Mouse (Mus musculus): ENCODE results near the gene Sgip1. TPM values are rescaled to one million over a fixed set of nuclear protein-coding genes. Genes with fewer than 3 reads are reported as not detected.

The Sgip1 gene
- total RNA-seq, 2 experiments from 2014 or later = 4.2 to 5.3 TPM

GRCm38 (mm10) chr4:102773841-102774240, 32.7 kb downstream of the Sgip1 start:
- ATAC-seq (replicated peaks; ENCODE audit: poor library complexity) = no peak

- ATAC-seq (replicated peaks; ENCODE audit: poor library complexity) = no peak
Observed at GRCm38 (mm10) chr4:102774549-102774948, 33.5 kb downstream of the Sgip1 start.

- ATAC-seq (replicated peaks; ENCODE audit: poor library complexity) = no peak
Observed at GRCm38 (mm10) chr4:102775596-102776270, 34.6 kb downstream of the Sgip1 start.

GRCm38 (mm10) chr4:102779902-102780301, 38.8 kb downstream of the Sgip1 start:
- no peak for ATAC-seq (replicated peaks; ENCODE audit: poor library complexity)

- ATAC-seq (replicated peaks; ENCODE audit: poor library complexity) = no peak
Observed at GRCm38 (mm10) chr4:102783063-102783748, 42.1 kb downstream of the Sgip1 start.

- ATAC-seq (replicated peaks; ENCODE audit: poor library complexity) = peak; percentile 66; the same call in 1 of the 2 replicates
Observed at GRCm38 (mm10) chr4:102785158-102785557, 44.1 kb downstream of the Sgip1 start.

GRCm38 (mm10) chr4:102792100-102792790, 51.1 kb downstream of the Sgip1 start:
- ATAC-seq (replicated peaks; ENCODE audit: poor library complexity) = no peak

GRCm38 (mm10) chr4:102801471-102801870, 60.4 kb downstream of the Sgip1 start:
- peak; percentile 86 for ATAC-seq (replicated peaks; ENCODE audit: poor library complexity)

- peak; percentile 17; the same call in 1 of the 2 replicates for ATAC-seq (replicated peaks; ENCODE audit: poor library complexity)
Observed at GRCm38 (mm10) chr4:102801936-102802335, 60.8 kb downstream of the Sgip1 start.

- ATAC-seq (replicated peaks; ENCODE audit: poor library complexity) = no peak
Observed at GRCm38 (mm10) chr4:102804611-102805010, 63.5 kb downstream of the Sgip1 start.

- ATAC-seq (replicated peaks; ENCODE audit: poor library complexity) = no peak
Observed at GRCm38 (mm10) chr4:102806987-102807386, 65.9 kb downstream of the Sgip1 start.

- ATAC-seq (replicated peaks; ENCODE audit: poor library complexity) = peak; percentile 78
Observed at GRCm38 (mm10) chr4:102808258-102808657, 67.2 kb downstream of the Sgip1 start.

GRCm38 (mm10) chr4:102809296-102809695, 68.2 kb downstream of the Sgip1 start:
- no peak for ATAC-seq (replicated peaks; ENCODE audit: poor library complexity)

- ATAC-seq (replicated peaks; ENCODE audit: poor library complexity) = no peak
Observed at GRCm38 (mm10) chr4:102810277-102810676, 69.2 kb downstream of the Sgip1 start.

GRCm38 (mm10) chr4:102811007-102811805, 70.1 kb downstream of the Sgip1 start:
- no peak for ATAC-seq (replicated peaks; ENCODE audit: poor library complexity)

GRCm38 (mm10) chr4:102813346-102813745, 72.2 kb downstream of the Sgip1 start:
- ATAC-seq (replicated peaks; ENCODE audit: poor library complexity) = no peak

GRCm38 (mm10) chr4:102821786-102822185, 80.7 kb downstream of the Sgip1 start:
- no peak for ATAC-seq (replicated peaks; ENCODE audit: poor library complexity)

- peak; percentile 46 for ATAC-seq (replicated peaks; ENCODE audit: poor library complexity)
Observed at GRCm38 (mm10) chr4:102824494-102824893, 83.4 kb downstream of the Sgip1 start.

GRCm38 (mm10) chr4:102826159-102826558, 85.1 kb downstream of the Sgip1 start:
- no peak for ATAC-seq (replicated peaks; ENCODE audit: poor library complexity)

- no peak for ATAC-seq (replicated peaks; ENCODE audit: poor library complexity)
Observed at GRCm38 (mm10) chr4:102828518-102828917, 87.4 kb downstream of the Sgip1 start.

GRCm38 (mm10) chr4:102833191-102833590, 92.1 kb downstream of the Sgip1 start:
- ATAC-seq (replicated peaks; ENCODE audit: poor library complexity) = no peak
